Mouse (Mus musculus): ENCODE measurements around the gene Mdfic. TPM values are rescaled to one million over a fixed set of nuclear protein-coding genes. Genes with fewer than 3 reads are reported as not detected.

Gene Mdfic
- polyA plus RNA-seq, 1 experiment from 2014 or later: 2.7 TPM

- Histone ChIP-seq H3K27me3 (replicated peaks; ENCODE audit: control insufficient read depth, insufficient read depth, low read length) (no peaks in the 10 kb centered on the region), H3K9me3 (ENCODE audit: control insufficient read depth, low read length) (no peaks in the 10 kb centered on the region; the same call in 1 of the 2 replicates), H3K4me2 (no peak overlapping the region), H3K4me3 (ENCODE audit: low read depth, low read length) (no peak overlapping the region), H3K4me1 (replicated peaks; ENCODE audit: control insufficient read depth, insufficient read depth, low read length) (no peaks in the 10 kb centered on the region), H3K27ac (ENCODE audit: low read depth, low read length) (no peak overlapping the region), H3K36me3 (ENCODE audit: control insufficient read depth, insufficient read depth, low read length) (no peaks in the 10 kb centered on the region), H3K9ac (ENCODE audit: low read depth, low read length) (no peak overlapping the region)
- 65% methylated on average over 3 of the region's 3 CpGs for WGBS
- DNase-seq (ENCODE audit: low spot score) (no peak), ATAC-seq (replicated peaks; ENCODE audit: low FRiP score) (no peak)
Observed at GRCm38 (mm10) chr6:15839831-15840230, 119.4 kb downstream of the Mdfic start.

- H3K36me3 ChIP-seq (ENCODE audit: control insufficient read depth, insufficient read depth, low read length): no peaks in the 10 kb centered on the region
- H3K4me2 ChIP-seq: no peak overlapping the region
- no peak overlapping the region for H3K4me3 ChIP-seq (ENCODE audit: low read depth, low read length)
- H3K27ac ChIP-seq (ENCODE audit: low read depth, low read length): no peak overlapping the region
- H3K4me1 ChIP-seq (replicated peaks; ENCODE audit: control insufficient read depth, insufficient read depth, low read length): no peaks in the 10 kb centered on the region
- H3K9ac ChIP-seq (ENCODE audit: low read depth, low read length): no peak overlapping the region
- no peaks in the 10 kb centered on the region for H3K27me3 ChIP-seq (replicated peaks; ENCODE audit: control insufficient read depth, insufficient read depth, low read length)
- ATAC-seq (replicated peaks; ENCODE audit: low FRiP score): no peak
- 80% methylated on average over 2 of the region's 2 CpGs for WGBS
- no peaks in the 10 kb centered on the region; the same call in 1 of the 2 replicates for H3K9me3 ChIP-seq (ENCODE audit: control insufficient read depth, low read length)
- DNase-seq (ENCODE audit: low spot score): no peak
Observed at GRCm38 (mm10) chr6:15840429-15840828, 120.0 kb downstream of the Mdfic start.

GRCm38 (mm10) chr6:15841476-15842209 lies 121.2 kb downstream of the Mdfic start:
- Histone ChIP-seq H3K27ac (ENCODE audit: low read depth, low read length) (no peak overlapping the region), H3K4me2 (no peak overlapping the region), H3K4me3 (ENCODE audit: low read depth, low read length) (no peak overlapping the region), H3K27me3 (replicated peaks; ENCODE audit: control insufficient read depth, insufficient read depth, low read length) (no peaks in the 10 kb centered on the region), H3K36me3 (ENCODE audit: control insufficient read depth, insufficient read depth, low read length) (no peaks in the 10 kb centered on the region), H3K9ac (ENCODE audit: low read depth, low read length) (no peak overlapping the region), H3K9me3 (ENCODE audit: control insufficient read depth, low read length) (no peaks in the 10 kb centered on the region; the same call in 1 of the 2 replicates), H3K4me1 (replicated peaks; ENCODE audit: control insufficient read depth, insufficient read depth, low read length) (no peaks in the 10 kb centered on the region)
- WGBS: 87% methylated on average over 5 of the region's 5 CpGs
- DNase-seq (ENCODE audit: low spot score) (no peak), ATAC-seq (replicated peaks; ENCODE audit: low FRiP score) (no peak)

- Histone ChIP-seq H3K4me3 (ENCODE audit: low read depth, low read length) (no peak overlapping the region), H3K4me2 (no peak overlapping the region), H3K27me3 (replicated peaks; ENCODE audit: control insufficient read depth, insufficient read depth, low read length) (no peaks in the 10 kb centered on the region), H3K4me1 (replicated peaks; ENCODE audit: control insufficient read depth, insufficient read depth, low read length) (no peaks in the 10 kb centered on the region), H3K27ac (ENCODE audit: low read depth, low read length) (no peak overlapping the region), H3K9ac (ENCODE audit: low read depth, low read length) (no peak overlapping the region), H3K9me3 (ENCODE audit: control insufficient read depth, low read length) (no peaks in the 10 kb centered on the region), H3K36me3 (ENCODE audit: control insufficient read depth, insufficient read depth, low read length) (no peaks in the 10 kb centered on the region)
- WGBS: 86% methylated on average over 3 of the region's 3 CpGs
- ATAC-seq (replicated peaks; ENCODE audit: low FRiP score): no peak
- DNase-seq (ENCODE audit: low spot score): no peak
Observed at GRCm38 (mm10) chr6:15843295-15843694, 122.8 kb downstream of the Mdfic start.

- DNase-seq (ENCODE audit: low spot score) (no peak), ATAC-seq (replicated peaks; ENCODE audit: low FRiP score) (no peak)
- no peaks in the 10 kb centered on the region for H3K27me3 ChIP-seq (replicated peaks; ENCODE audit: control insufficient read depth, insufficient read depth, low read length)
- H3K4me3 ChIP-seq (ENCODE audit: low read depth, low read length): no peak overlapping the region
- no peak overlapping the region for H3K4me2 ChIP-seq
- H3K36me3 ChIP-seq (ENCODE audit: control insufficient read depth, insufficient read depth, low read length): no peaks in the 10 kb centered on the region
- H3K9me3 ChIP-seq (ENCODE audit: control insufficient read depth, low read length): no peaks in the 10 kb centered on the region
- no peaks in the 10 kb centered on the region for H3K4me1 ChIP-seq (replicated peaks; ENCODE audit: control insufficient read depth, insufficient read depth, low read length)
- H3K9ac ChIP-seq (ENCODE audit: low read depth, low read length): no peak overlapping the region
- WGBS: 60% methylated on average over 2 of the region's 2 CpGs
- H3K27ac ChIP-seq (ENCODE audit: low read depth, low read length): no peak overlapping the region
Observed at GRCm38 (mm10) chr6:15845711-15846342, 125.4 kb downstream of the Mdfic start.

Data from liver, embryonic 11.5 days (tissue).